Mouse (Mus musculus) midbrain, embryonic 15.5 days (tissue): ENCODE data around the gene Spata31. TPM values are rescaled to one million over a fixed set of nuclear protein-coding genes. Genes with fewer than 3 reads are reported as not detected.
A peak's percentile ranks its signal among the peaks of the same experiment; 100 is the strongest.

Source experiments
- ATAC-seq: fragments of 200-750 bp; cut with Nextera tagmentation; replicated peaks from 2 replicates; pipeline ENCODE4 v1.8.0; 2017; ENCODE audit warnings: moderate TSS enrichment
- H3K27ac ChIP-seq: fragments of 300-500 bp; sonication (generic); 2 replicates; pipeline ENCODE4 v1.5.1; 2015; ENCODE audit warnings: mild to moderate bottlenecking, inconsistent platforms
- H3K27me3 ChIP-seq: fragments of 300-500 bp; sonication (generic); replicated peaks from 2 replicates; pipeline ENCODE4 v1.6.1; 2015; ENCODE audit warnings: inconsistent platforms
- H3K36me3 ChIP-seq: fragments of 300-500 bp; sonication (generic); replicated peaks from 2 replicates; pipeline ENCODE4 v1.6.1; 2015; ENCODE audit warnings: inconsistent platforms
- H3K4me1 ChIP-seq: fragments of 300-500 bp; sonication (generic); 2 replicates; pipeline ENCODE4 v1.6.1; 2015; ENCODE audit warnings: inconsistent platforms
- H3K4me2 ChIP-seq: fragments of 300-500 bp; sonication (generic); 2 replicates; pipeline ENCODE4 v1.6.1; 2015; ENCODE audit warnings: inconsistent platforms, mild to moderate bottlenecking, moderate library complexity
- H3K4me3 ChIP-seq: fragments of 300-500 bp; sonication (generic); 2 replicates; pipeline ENCODE4 v1.5.1; 2015; ENCODE audit warnings: mild to moderate bottlenecking, inconsistent platforms
- H3K9ac ChIP-seq: fragments of 300-500 bp; sonication (generic); 2 replicates; pipeline ENCODE4 v1.6.1; 2015; ENCODE audit warnings: mild to moderate bottlenecking, inconsistent platforms
- H3K9me3 ChIP-seq: fragments of 300-500 bp; sonication (generic); 2 replicates; pipeline ENCODE4 v1.6.1; 2016; ENCODE audit warnings: inconsistent platforms
- WGBS: fragments of 180-500 bp; shearing (Covaris S2); methylation state at CpG from one replicate; pipeline ENCODE4 v1.1.7; 2015; ENCODE audit warnings: mixed read lengths; 5-methylcytosine and 5-hydroxymethylcytosine counted together
- polyA plus RNA-seq: library from polyadenylated mRNA; unstranded; fragments of >200 nt; fragmentation: Nextera tagmentation; extraction: Ambion mirVana; gene quantifications from 2 replicates; pipeline ENCODE4 v1.2.1, GENCODE M21; 2015

Spata31 gene
- not detected in 2 replicates for polyA plus RNA-seq

DNA sequence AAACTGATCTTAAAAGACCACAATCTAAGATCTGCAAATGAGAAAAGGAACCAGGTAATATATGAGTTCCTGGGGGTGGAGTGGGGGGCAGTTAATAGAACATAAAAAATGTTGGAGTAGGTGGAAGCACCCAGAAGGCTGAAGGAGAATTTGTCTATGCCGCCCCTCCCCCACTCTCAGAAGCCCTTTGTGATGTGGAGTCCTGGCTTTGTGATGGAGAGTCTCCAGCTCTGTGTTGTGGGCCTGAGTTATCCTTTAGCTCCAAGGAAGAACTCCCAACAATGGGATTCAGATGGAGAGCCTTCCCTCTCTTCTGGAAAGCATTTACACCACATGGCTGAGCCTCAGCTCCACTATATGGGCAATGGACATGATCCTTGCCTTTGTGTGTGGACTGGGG, at the start of gene Spata31:
Spata31 (plus strand) TSS at position 216 of the 400 bp plus-strand sequence.
- H3K9ac ChIP-seq = no peak within 1 kb of the TSS
- no peak within 1 kb of the TSS for H3K4me2 ChIP-seq
- no peak within 1 kb of the TSS for H3K4me3 ChIP-seq
- no peaks in the 10 kb centered on the region for H3K4me1 ChIP-seq
- ATAC-seq = no peak
- no peaks in the 10 kb centered on the region for H3K36me3 ChIP-seq
- H3K27ac ChIP-seq = no peak within 1 kb of the TSS
- no peaks in the 10 kb centered on the region for H3K9me3 ChIP-seq
- WGBS = 88% methylated on average over 1 of the region's 1 CpGs
- H3K27me3 ChIP-seq = no peaks in the 10 kb centered on the region

DNA sequence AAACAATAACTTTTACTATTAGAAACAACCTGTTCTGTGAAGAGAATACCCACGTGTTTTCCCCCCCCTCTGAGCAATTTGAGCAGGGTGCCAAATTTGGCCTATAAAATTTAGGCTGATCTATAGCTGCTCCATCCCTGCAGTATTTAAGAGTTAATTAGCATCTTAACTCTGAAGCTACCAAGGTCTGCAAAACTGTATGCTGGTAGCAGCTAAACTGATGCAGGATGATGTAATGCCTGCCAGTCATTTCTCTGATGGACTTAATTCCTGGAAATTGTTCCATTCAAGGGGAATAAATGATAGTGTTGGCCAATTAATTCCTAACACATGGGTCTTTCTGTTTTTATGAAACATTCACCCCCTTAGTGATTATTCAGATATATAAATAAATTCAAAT, 14.1 kb upstream of the Spata31 start:
- no peaks in the 10 kb centered on the region for H3K27me3 ChIP-seq
- no peak overlapping the region for H3K4me2 ChIP-seq
- H3K36me3 ChIP-seq = no peaks in the 10 kb centered on the region
- H3K4me3 ChIP-seq = no peak overlapping the region
- H3K27ac ChIP-seq = no peak overlapping the region
- ATAC-seq = no peak
- 52% methylated on average over 1 of the region's 1 CpGs for WGBS
- no peaks in the 10 kb centered on the region for H3K4me1 ChIP-seq
- H3K9me3 ChIP-seq = no peaks in the 10 kb centered on the region
- H3K9ac ChIP-seq = no peak overlapping the region

DNA sequence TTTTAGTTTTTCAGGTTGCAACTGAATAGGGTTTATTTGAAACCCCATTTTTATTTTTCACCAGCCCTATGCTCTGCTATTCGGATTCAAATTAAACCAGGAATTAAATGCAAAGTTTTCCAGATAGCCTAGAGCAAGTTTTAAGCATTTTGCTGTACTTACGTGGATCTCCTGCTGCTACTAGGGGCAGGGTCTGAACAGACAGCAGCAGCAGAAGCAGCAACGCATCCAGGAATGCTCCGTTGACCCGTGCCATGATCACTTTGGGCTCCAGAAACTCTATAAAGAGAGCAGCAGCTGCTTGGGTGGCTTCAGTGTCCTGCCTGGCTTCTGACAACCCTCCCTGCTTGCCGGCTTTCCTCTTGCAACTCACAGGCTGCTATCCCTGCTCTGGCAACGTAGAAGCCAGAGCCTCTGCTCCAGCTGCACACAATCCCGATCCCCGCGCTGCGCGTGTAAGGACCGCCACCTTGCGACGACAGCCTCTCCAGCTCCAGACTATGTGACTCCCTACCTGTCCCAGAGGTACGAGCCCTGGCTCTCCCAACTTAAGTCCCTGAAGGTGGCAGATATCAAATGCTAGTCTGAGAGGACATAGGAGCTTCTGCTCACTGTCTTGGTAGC, 13.5 kb upstream of the Spata31 start, which contains the start of gene Cntnap3:
Cntnap3 (minus strand) TSS at position 371 of the 624 bp plus-strand sequence.
- Histone ChIP-seq H3K4me2 (peak within 1 kb of the TSS; percentile 49), H3K9ac (peak within 1 kb of the TSS; percentile 38; the same call in 1 of the 2 replicates), H3K27me3 (no peaks in the 10 kb centered on the region), H3K4me1 (no peaks in the 10 kb centered on the region), H3K4me3 (peak within 1 kb of the TSS; percentile 27), H3K27ac (no peak within 1 kb of the TSS), H3K9me3 (no peaks in the 10 kb centered on the region), H3K36me3 (no peaks in the 10 kb centered on the region)
- peak; percentile 99 for ATAC-seq
- whole genome bisulfite sequencing = 6% methylated on average over 16 of the region's 16 CpGs

Other genes starting within 250 kb of the Spata31 start
- 0.48 and 0.51 TPM in 2 replicates for gene Cntnap3, start 13.5 kb upstream of the Spata31 start, polyA plus RNA-seq
- gene Spata31d1c, start 115.7 kb downstream of the Spata31 start, polyA plus RNA-seq = not detected in 2 replicates
- not detected in 2 replicates for gene Prss47, start 135.4 kb downstream of the Spata31 start, polyA plus RNA-seq
- gene Mfsd14b, start 195.6 kb downstream of the Spata31 start, polyA plus RNA-seq = 31.4 and 33.3 TPM in 2 replicates
- not detected in 2 replicates for gene Olfr465-ps1, start 220.7 kb downstream of the Spata31 start, polyA plus RNA-seq
- not detected in 2 replicates for gene Olfr466, start 232.8 kb downstream of the Spata31 start, polyA plus RNA-seq